Mouse (Mus musculus) E14TG2a.4 (cell line): ENCODE results near the gene Gm7075.
"Not testable (repeated sequence)": the region's sequence is repeated elsewhere in the genome, so short reads cannot be mapped to it uniquely, and the experiment has no call there.

Source experiments
- H3K27me3 ChIP-seq: 2 replicates; pipeline ENCODE4 v1.6.1; 2014; ENCODE audit warnings: low read length, control low read depth; ENCODE audit not compliant: insufficient read depth
- H3K36me3 ChIP-seq: 2 replicates; pipeline ENCODE4 v1.6.1; 2014; ENCODE audit warnings: low read length, control low read depth; ENCODE audit not compliant: insufficient read depth
- H3K4me1 ChIP-seq: replicated peaks from 2 replicates; pipeline ENCODE4 v1.6.1; 2014; ENCODE audit warnings: low read depth, low read length, control low read depth
- H3K4me3 ChIP-seq: replicated peaks from 2 replicates; pipeline ENCODE4 v1.5.1; 2014; ENCODE audit warnings: mild to moderate bottlenecking, low read length
- H3K9me3 ChIP-seq: 2 replicates; pipeline ENCODE4 v1.6.1; 2014; ENCODE audit warnings: low read length, control low read depth
- CTCF ChIP-seq: conservative IDR thresholded peaks from 2 replicates; pipeline ENCODE4 v1.5.1; 2014; ENCODE audit warnings: low read length
- NANOG ChIP-seq: IDR thresholded peaks from 2 replicates; pipeline ENCODE4 v1.6.1; 2014; ENCODE audit warnings: borderline replicate concordance, low read length, mixed read lengths
- POU5F1 ChIP-seq: IDR thresholded peaks from 2 replicates; pipeline ENCODE4 v1.6.1; 2014; ENCODE audit warnings: low read length, borderline replicate concordance

Gm7075 gene

DNA sequence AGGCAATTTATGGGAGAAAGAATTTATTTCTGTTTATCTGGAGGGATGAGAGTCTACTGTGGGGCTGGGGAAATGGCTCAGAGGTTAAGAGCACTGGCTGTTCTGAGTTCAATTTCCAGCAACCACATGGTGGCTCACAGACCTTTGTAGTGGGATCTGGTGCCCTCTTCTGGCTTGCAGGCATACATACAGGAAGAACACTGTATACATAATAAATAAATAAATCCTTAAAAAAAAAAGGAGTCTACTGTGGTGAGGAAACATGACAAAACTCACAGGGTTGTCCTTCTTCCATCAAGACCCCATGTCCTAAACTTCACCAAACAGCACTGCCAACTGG lies 2.9 kb upstream of the Gm7075 start:
- Histone ChIP-seq H3K9me3 (no peaks in the 10 kb centered on the region), H3K4me3 (no peak overlapping the region), H3K27me3 (no peaks in the 10 kb centered on the region), H3K4me1 (peaks cover 45% of the 10 kb centered on the region), H3K36me3 (no peaks in the 10 kb centered on the region)
- TF ChIP-seq NANOG = no peak
- no peak for TF ChIP-seq POU5F1
- peak; percentile 37 for TF ChIP-seq CTCF

DNA sequence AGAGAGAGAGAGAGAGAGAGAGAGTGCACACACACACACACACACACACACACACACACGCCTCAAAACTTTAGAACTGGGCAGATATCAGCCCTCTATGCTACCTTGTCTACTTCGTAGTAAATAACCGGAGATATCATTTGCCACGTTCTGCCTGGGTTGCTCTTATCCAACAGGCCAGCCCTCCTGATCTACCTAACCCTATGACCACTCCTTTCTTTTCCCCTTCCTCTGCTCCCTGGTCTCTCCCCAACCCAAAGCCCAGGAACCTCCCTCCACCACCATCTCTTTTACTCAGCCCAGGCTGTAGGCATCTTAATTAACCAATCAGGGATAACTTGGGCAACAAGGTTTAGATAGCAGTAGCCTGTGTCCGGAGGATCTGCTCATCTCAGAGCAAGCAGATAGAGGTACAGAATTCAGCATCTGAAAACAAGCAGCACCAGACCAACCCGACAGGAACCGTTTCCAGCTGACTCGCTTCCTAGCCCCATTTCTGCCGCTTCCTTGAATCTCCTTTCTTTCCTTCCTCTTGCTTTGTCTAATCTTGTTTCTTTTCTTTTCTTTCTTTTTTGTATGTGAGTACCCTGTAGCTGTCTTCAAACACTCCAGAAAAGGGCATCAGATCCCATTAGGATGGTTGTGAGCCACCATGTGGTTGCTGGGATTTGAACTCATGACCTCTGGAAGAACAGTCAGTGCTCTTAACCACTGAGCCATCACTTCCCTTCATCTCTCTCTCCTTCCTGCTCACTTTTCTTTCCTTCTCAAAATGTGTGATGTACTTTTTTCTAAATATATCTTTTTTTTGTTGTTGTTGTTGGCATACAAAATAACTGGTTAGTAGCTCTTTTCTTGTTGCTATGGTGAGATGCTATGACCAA lies 2.2 kb upstream of the Gm7075 start:
- no peaks in the 10 kb centered on the region for H3K27me3 ChIP-seq
- no peaks in the 10 kb centered on the region for H3K9me3 ChIP-seq
- TF ChIP-seq CTCF = no peak
- TF ChIP-seq NANOG = no peak
- TF ChIP-seq POU5F1 = no peak
- peaks cover 45% of the 10 kb centered on the region for H3K4me1 ChIP-seq
- no peak overlapping the region for H3K4me3 ChIP-seq
- no peaks in the 10 kb centered on the region for H3K36me3 ChIP-seq

GRCm38 (mm10) chr10:63422736-63422992 lies 1.1 kb upstream of the Gm7075 start:
- H3K4me1 ChIP-seq = peaks cover 37% of the 10 kb centered on the region
- H3K9me3 ChIP-seq = no peaks in the 10 kb centered on the region
- H3K27me3 ChIP-seq = no peaks in the 10 kb centered on the region
- H3K4me3 ChIP-seq = no peak overlapping the region
- H3K36me3 ChIP-seq = no peaks in the 10 kb centered on the region
- TF ChIP-seq CTCF (no peak), NANOG (no peak), POU5F1 (no peak)

GRCm38 (mm10) chr10:63417061-63417460 lies 4.5 kb downstream of the Gm7075 start:
- Histone ChIP-seq H3K4me3 (no peak overlapping the region), H3K27me3 (no peaks in the 10 kb centered on the region), H3K36me3 (no peaks in the 10 kb centered on the region), H3K9me3 (no peaks in the 10 kb centered on the region), H3K4me1 (peaks cover 13% of the 10 kb centered on the region)
- TF ChIP-seq NANOG (no peak), POU5F1 (no peak), CTCF (no peak)

GRCm38 (mm10) chr10:63415850-63416249 lies 5.7 kb downstream of the Gm7075 start:
- no peaks in the 10 kb centered on the region for H3K27me3 ChIP-seq
- H3K4me3 ChIP-seq = no peak overlapping the region
- no peaks in the 10 kb centered on the region for H3K9me3 ChIP-seq
- H3K36me3 ChIP-seq = no peaks in the 10 kb centered on the region
- TF ChIP-seq POU5F1 (no peak), CTCF (no peak), NANOG (no peak)
- H3K4me1 ChIP-seq = peaks cover 10% of the 10 kb centered on the region

- TF ChIP-seq POU5F1 = no peak
- no peak for TF ChIP-seq CTCF
- TF ChIP-seq NANOG = no peak
- H3K4me1 ChIP-seq = peaks cover 10% of the 10 kb centered on the region
- no peaks in the 10 kb centered on the region for H3K27me3 ChIP-seq
- H3K9me3 ChIP-seq = no peaks in the 10 kb centered on the region
- no peak overlapping the region for H3K4me3 ChIP-seq
- no peaks in the 10 kb centered on the region for H3K36me3 ChIP-seq
These were observed 6.3 kb downstream of the Gm7075 start for GRCm38 (mm10) chr10:63415287-63415686.

- peaks cover 12% of the 10 kb centered on the region for H3K4me1 ChIP-seq
- H3K27me3 ChIP-seq = no peaks in the 10 kb centered on the region
- H3K36me3 ChIP-seq = no peaks in the 10 kb centered on the region
- TF ChIP-seq NANOG (no peak), POU5F1 (no peak), CTCF (no peak)
- no peaks in the 10 kb centered on the region for H3K9me3 ChIP-seq
- no peak overlapping the region for H3K4me3 ChIP-seq
These were observed 8.8 kb downstream of the Gm7075 start for GRCm38 (mm10) chr10:63412756-63413155.

GRCm38 (mm10) chr10:63411674-63412073 lies 9.9 kb downstream of the Gm7075 start:
- H3K36me3 ChIP-seq, H3K4me3 ChIP-seq, H3K27me3 ChIP-seq, H3K4me1 ChIP-seq, H3K9me3 ChIP-seq: not testable (repeated sequence)
